Mouse (Mus musculus) neural tube, embryonic 12.5 days (tissue): ENCODE measurements around the gene Lrig2. TPM values are rescaled to one million over a fixed set of nuclear protein-coding genes. Genes with fewer than 3 reads are reported as not detected.
A peak's percentile ranks its signal among the peaks of the same experiment; 100 is the strongest.

Source experiments
- ATAC-seq: fragments of 200-750 bp; cut with Nextera tagmentation; 2 replicates; pipeline ENCODE4 v1.8.0; 2017; ENCODE audit warnings: low read depth, mild to moderate bottlenecking, moderate TSS enrichment, moderate library complexity; ENCODE audit not compliant: low FRiP score
- H3K27ac ChIP-seq: fragments of 300-500 bp; sonication (generic); 2 replicates; pipeline ENCODE4 v1.5.1; 2016
- H3K27me3 ChIP-seq: fragments of 300-500 bp; sonication (generic); replicated peaks from 2 replicates; pipeline ENCODE4 v1.6.1; 2016; ENCODE audit warnings: mild to moderate bottlenecking
- H3K36me3 ChIP-seq: fragments of 300-500 bp; sonication (generic); 2 replicates; pipeline ENCODE4 v1.6.1; 2016; ENCODE audit warnings: mild to moderate bottlenecking
- H3K4me1 ChIP-seq: fragments of 300-500 bp; sonication (generic); 2 replicates; pipeline ENCODE4 v1.6.1; 2016
- H3K4me2 ChIP-seq: fragments of 300-500 bp; sonication (generic); replicated peaks from 2 replicates; pipeline ENCODE4 v1.6.1; 2016; ENCODE audit warnings: mild to moderate bottlenecking
- H3K4me3 ChIP-seq: fragments of 300-500 bp; sonication (generic); 2 replicates; pipeline ENCODE4 v1.5.1; 2016
- H3K9ac ChIP-seq: fragments of 300-500 bp; sonication (generic); 2 replicates; pipeline ENCODE4 v1.6.1; 2016; ENCODE audit warnings: mild to moderate bottlenecking
- H3K9me3 ChIP-seq: fragments of 300-500 bp; sonication (generic); 2 replicates; pipeline ENCODE4 v1.6.1; 2016; ENCODE audit warnings: mild to moderate bottlenecking
- WGBS: fragments of 180-500 bp; shearing (Covaris S2); methylation state at CpG from one replicate; pipeline ENCODE4 v1.1.7; 2016; 5-methylcytosine and 5-hydroxymethylcytosine counted together
- polyA plus RNA-seq: library from polyadenylated mRNA; unstranded; fragments of >200 nt; fragmentation: Nextera tagmentation; extraction: Ambion mirVana; gene quantifications from 2 replicates; pipeline ENCODE4 v1.2.1, GENCODE M21; 2016

Lrig2 gene
- polyA plus RNA-seq, 1 experiment from 2014 or later: 30.9 TPM

DNA sequence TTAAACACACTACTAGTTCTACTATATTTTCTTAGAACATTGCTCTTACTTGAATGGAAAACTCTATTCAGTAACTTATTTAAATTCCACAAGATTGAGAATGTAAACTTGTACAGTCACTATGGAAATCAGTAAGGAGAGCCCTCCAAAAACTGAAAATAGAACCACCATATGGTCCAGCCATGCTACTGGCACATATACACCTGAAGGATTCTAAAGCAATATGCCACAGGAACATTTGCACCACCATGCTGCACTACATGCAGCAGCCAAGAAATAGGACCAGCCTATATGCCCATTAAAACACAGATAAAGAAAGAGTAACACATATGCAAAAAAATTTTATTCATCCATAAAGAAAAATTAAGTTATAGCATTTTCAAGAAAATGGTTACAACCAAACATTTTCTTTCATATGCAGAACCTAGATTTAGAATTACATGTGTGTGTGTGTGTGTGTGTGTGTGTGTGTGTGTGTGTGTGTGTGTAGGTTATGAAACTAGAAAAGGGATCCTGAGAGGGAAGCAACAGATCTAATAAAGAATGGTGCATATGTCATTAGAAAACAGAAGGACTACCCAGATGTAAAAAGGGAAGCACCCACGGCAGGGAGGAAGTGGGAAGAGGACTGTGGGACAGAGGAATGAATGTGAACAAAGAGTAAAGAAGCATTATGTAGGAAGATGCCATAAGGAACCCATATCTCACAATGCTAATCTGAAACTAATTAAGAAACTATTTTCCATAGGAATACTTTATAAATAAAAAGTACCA lies 30.6 kb downstream of the Lrig2 start:
- WGBS: 82% methylated on average over 1 of the region's 1 CpGs

DNA sequence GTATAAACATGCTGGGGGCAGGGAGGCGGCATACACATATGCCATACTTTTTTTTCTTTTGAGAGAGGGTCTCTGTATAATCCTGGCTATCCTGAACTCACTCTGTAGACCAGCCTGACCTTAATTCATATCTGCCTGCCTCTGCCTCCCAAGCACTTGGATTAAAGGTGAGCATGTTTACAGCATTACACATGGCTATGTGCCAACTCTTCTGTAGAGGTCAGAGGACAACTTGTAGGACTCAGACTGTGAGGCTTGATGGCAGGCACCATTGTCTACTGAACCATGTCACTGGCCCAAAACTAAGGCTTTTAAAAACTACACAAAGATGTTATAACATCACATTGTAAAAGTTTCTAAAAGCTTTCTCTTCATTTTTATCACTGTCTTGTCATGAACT lies 33.7 kb downstream of the Lrig2 start:
- H3K4me2 ChIP-seq: no peak overlapping the region
- H3K4me3 ChIP-seq: no peak overlapping the region
- H3K9ac ChIP-seq: no peak overlapping the region
- no peak for ATAC-seq
- H3K4me1 ChIP-seq: no peaks in the 10 kb centered on the region
- 95% methylated on average over 1 of the region's 1 CpGs for WGBS
- H3K36me3 ChIP-seq: peaks cover 38% of the 10 kb centered on the region
- H3K9me3 ChIP-seq: no peaks in the 10 kb centered on the region
- H3K27ac ChIP-seq: no peak overlapping the region
- no peaks in the 10 kb centered on the region for H3K27me3 ChIP-seq

More for the DNA sequence above, 30.6 kb downstream of the Lrig2 start:
- Histone ChIP-seq H3K9me3 (no peaks in the 10 kb centered on the region), H3K4me3 (no peak overlapping the region), H3K36me3 (peaks cover 36% of the 10 kb centered on the region), H3K27ac (no peak overlapping the region), H3K4me2 (no peak overlapping the region), H3K9ac (no peak overlapping the region), H3K27me3 (no peaks in the 10 kb centered on the region), H3K4me1 (no peaks in the 10 kb centered on the region)
- no peak for ATAC-seq

DNA sequence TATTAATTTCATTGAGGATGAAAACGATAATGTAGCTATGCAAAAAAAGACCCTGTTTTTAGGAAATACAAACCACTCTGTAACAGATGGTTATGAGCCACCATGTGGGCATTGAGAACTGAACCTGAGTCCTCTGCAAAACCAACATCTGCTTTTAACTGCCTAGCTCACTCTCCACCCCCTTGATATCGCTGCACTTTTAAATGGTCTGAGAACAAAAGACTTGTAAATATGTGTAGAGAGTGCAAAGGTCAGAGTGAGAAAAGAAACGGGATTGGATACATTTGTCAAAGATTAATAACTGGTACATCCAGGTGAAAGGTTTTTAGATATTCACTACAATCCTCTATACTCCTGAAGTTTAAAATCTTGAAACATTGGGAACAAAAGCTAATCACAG lies 42.3 kb downstream of the Lrig2 start:
- no peak for ATAC-seq
- no peak overlapping the region for H3K27ac ChIP-seq
- no peaks in the 10 kb centered on the region for H3K4me1 ChIP-seq
- H3K9me3 ChIP-seq: no peaks in the 10 kb centered on the region
- H3K4me3 ChIP-seq: no peak overlapping the region
- WGBS: 57% methylated on average over 3 of the region's 3 CpGs
- no peak overlapping the region for H3K9ac ChIP-seq
- H3K27me3 ChIP-seq: no peaks in the 10 kb centered on the region
- H3K36me3 ChIP-seq: peaks cover 33% of the 10 kb centered on the region
- no peak overlapping the region for H3K4me2 ChIP-seq

DNA sequence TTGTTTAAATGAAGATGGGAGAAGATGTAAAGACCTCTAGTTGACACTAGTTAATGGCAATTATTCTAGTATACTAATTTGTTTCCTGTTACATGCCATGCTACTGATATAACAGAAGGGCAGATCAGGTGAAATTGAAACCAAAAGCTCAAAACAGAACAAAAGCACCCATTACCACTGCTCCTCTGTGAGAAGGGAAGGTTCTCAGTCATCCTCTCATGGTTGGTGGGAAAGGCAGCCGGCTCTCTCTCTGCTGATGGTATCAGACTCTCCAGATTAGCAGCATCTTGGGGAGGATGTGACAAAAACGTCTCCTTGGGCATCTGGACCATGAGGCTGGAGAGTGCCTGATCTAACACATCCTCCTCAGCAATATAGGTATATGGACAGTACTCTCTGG lies 50.5 kb downstream of the Lrig2 start:
- H3K27me3 ChIP-seq: no peaks in the 10 kb centered on the region
- ATAC-seq: no peak
- H3K27ac ChIP-seq: no peak overlapping the region
- H3K9me3 ChIP-seq: no peaks in the 10 kb centered on the region
- no peak overlapping the region for H3K9ac ChIP-seq
- no peaks in the 10 kb centered on the region for H3K4me1 ChIP-seq
- H3K4me2 ChIP-seq: no peak overlapping the region
- WGBS: 78% methylated on average over 2 of the region's 2 CpGs
- no peak overlapping the region for H3K4me3 ChIP-seq
- peaks cover 86% of the 10 kb centered on the region for H3K36me3 ChIP-seq

DNA sequence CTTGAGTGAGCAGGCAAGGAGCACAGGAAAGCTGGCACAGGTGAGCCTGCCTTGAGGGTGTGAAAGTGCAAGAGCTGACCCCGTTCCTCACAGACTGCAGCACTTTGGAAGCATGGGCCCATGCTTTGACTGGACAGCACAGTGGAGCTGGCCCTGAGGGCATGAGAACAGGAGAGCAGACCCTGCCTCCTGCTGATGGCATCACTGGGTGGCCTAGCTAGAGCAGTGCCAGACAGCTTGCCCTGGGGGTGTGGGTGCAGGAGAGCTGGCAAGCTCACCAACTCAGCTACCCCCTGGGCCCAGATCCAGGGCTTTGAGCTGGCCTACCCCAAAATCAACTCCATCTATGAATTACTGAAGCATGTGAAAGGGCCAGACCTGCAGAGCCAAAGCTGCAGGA lies 53.1 kb downstream of the Lrig2 start:
- Histone ChIP-seq H3K27ac (no peak overlapping the region), H3K9me3 (no peaks in the 10 kb centered on the region), H3K4me2 (no peak overlapping the region), H3K9ac (no peak overlapping the region), H3K4me1 (no peaks in the 10 kb centered on the region), H3K4me3 (no peak overlapping the region), H3K27me3 (no peaks in the 10 kb centered on the region), H3K36me3 (peaks cover 79% of the 10 kb centered on the region)
- no peak for ATAC-seq
- 93% methylated on average over 1 of the region's 1 CpGs for whole genome bisulfite sequencing

DNA sequence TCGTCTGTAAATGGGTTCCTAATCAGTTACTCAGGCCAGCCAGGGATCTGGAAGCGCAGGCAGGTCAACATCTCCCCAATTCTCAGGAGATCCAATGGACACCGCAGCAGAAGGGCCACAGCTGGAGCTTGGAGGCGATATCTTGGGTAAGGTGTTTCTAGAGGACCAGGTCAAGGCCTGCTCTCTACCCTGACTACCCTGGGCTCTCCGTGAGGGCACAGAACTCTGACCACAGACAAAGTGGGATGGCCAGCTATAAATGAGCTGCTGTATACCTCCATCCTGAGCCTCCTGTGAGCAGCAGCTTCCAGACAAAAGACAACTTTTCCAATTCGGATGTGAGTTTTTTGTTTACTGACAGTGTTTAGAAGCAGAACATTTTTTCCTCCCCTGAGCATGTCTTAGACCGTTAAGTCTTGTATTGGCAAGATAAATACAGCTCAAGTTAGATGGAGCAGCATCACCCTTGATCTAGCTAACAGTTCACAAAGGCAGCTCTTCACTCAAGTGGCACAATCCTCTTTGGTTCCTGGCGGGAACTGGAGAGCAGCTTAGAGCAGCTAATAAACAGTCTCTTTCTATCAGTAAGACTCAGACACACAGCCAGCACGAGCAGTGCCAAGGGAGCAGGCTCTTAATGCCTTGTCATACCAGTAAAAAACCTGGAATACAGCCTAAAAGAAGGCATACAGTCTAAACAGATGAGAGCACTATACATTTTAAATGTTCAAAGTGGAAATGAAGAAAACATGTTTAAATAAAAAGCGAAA lies 56.0 kb downstream of the Lrig2 start:
- H3K4me2 ChIP-seq: no peak overlapping the region
- H3K9ac ChIP-seq: no peak overlapping the region
- WGBS: 88% methylated on average over 10 of the region's 10 CpGs
- ATAC-seq: no peak
- peaks cover 58% of the 10 kb centered on the region for H3K36me3 ChIP-seq
- H3K4me1 ChIP-seq: no peaks in the 10 kb centered on the region
- no peak overlapping the region for H3K4me3 ChIP-seq
- no peak overlapping the region for H3K27ac ChIP-seq
- H3K9me3 ChIP-seq: no peaks in the 10 kb centered on the region
- H3K27me3 ChIP-seq: no peaks in the 10 kb centered on the region

DNA sequence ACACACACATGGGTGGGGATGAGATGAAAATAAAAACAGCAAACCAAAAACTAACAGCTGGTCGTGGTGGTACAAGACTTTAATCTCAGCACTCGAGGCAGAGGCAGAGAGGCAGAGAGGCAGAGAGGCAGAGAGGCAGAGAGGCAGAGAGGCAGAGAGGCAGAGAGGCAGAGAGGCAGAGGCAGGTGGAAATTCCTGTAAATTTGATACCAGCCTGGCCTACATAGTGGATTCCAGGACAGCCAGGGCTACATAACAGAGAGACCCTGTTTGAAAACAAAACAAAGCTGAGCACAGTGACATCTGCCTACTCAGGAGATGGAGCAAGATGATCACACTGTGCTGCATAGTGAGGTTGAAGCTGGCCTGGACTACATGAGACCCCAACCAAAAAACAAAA lies 64.5 kb downstream of the Lrig2 start:
- WGBS: 78% methylated on average over 2 of the region's 2 CpGs
- H3K27ac ChIP-seq: no peak overlapping the region
- H3K4me2 ChIP-seq: no peak overlapping the region
- H3K9ac ChIP-seq: no peak overlapping the region
- no peak overlapping the region for H3K4me3 ChIP-seq
- no peaks in the 10 kb centered on the region for H3K27me3 ChIP-seq
- H3K4me1 ChIP-seq: no peaks in the 10 kb centered on the region
- no peaks in the 10 kb centered on the region for H3K36me3 ChIP-seq
- H3K9me3 ChIP-seq: no peaks in the 10 kb centered on the region
- ATAC-seq: no peak

DNA sequence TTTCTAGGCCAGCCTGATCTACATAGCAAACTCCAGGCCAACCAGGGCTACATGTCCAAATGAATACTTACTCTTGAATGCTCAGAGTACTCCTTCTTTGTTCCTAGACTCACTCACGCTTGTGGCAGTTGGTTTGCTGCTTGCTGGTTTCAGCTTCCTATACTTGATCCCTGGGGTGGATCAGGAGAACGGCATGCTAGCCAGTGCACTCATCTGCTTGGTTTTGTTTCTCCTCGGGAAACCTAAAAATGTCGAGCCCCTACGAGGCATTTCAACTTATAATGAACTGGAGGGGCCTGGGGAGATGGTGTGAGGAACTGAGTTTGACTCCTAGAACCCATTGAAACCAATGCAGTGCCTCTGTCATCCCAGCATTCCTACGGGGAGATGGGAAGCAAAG lies 65.0 kb downstream of the Lrig2 start:
- Histone ChIP-seq H3K9ac (no peak overlapping the region), H3K4me2 (no peak overlapping the region), H3K36me3 (no peaks in the 10 kb centered on the region), H3K9me3 (no peaks in the 10 kb centered on the region), H3K4me1 (0 out of 2 replicates have a peak, but pooled peaks cover 3% of the 10 kb centered on the region), H3K4me3 (no peak overlapping the region), H3K27ac (no peak overlapping the region), H3K27me3 (no peaks in the 10 kb centered on the region)
- ATAC-seq: no peak
- WGBS: 87% methylated on average over 6 of the region's 6 CpGs

DNA sequence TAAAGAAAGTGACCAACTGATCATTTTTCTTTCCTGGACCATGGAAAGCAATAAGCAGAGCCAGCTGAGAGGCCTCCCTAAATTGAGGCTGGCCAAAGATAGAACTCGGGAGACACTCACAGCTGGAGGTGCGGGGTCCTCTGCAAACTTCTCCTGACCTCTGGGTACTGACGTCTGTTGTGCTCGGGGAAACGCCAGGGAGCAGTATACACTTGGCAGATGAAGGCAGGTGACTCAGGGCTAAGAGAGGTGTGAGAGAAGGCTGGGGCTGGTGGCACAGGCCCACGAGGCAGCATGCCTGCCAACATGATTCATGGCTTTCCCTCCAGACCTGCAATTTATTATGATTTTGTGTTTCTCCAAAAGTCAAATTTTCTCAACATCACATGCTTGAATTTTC lies 66.1 kb downstream of the Lrig2 start:
- H3K4me3 ChIP-seq: no peak overlapping the region
- H3K9ac ChIP-seq: no peak overlapping the region
- 0 out of 2 replicates have a peak, but pooled peaks cover 3% of the 10 kb centered on the region for H3K4me1 ChIP-seq
- no peaks in the 10 kb centered on the region for H3K27me3 ChIP-seq
- no peaks in the 10 kb centered on the region for H3K36me3 ChIP-seq
- ATAC-seq: no peak
- 49% methylated on average over 6 of the region's 6 CpGs for WGBS
- H3K4me2 ChIP-seq: no peak overlapping the region
- H3K9me3 ChIP-seq: no peaks in the 10 kb centered on the region
- no peak overlapping the region for H3K27ac ChIP-seq

DNA sequence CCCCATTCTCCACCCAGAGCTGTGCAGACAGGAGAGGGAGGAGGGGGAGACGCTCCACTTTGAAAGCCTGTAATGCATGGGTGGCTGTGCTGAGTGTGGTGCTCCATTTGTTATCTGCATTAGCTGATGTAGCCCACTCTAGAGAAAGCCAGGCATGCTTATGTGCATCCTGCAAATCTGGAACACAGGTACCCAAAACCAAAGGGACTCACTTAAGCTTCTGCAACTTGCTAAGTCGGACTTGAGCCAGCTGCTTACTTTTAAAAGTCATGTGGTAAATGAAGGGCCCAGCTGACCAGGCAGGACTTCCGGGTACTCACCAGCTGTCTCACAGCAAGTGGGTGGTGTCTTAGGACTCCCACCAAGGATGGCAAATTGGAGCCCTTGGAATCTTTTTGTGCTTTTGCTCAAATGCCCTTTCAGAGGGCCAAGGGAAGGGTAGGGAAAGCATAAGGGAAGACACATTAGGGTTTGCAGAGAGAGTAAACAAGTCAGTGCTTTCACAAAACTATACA lies 66.7 kb downstream of the Lrig2 start:
- 67% methylated on average over 3 of the region's 3 CpGs for WGBS
- no peak overlapping the region for H3K27ac ChIP-seq
- no peaks in the 10 kb centered on the region for H3K36me3 ChIP-seq
- 0 out of 2 replicates have a peak, but pooled peaks cover 3% of the 10 kb centered on the region for H3K4me1 ChIP-seq
- no peaks in the 10 kb centered on the region for H3K9me3 ChIP-seq
- no peak overlapping the region for H3K9ac ChIP-seq
- no peaks in the 10 kb centered on the region for H3K27me3 ChIP-seq
- no peak overlapping the region for H3K4me3 ChIP-seq
- no peak for ATAC-seq
- H3K4me2 ChIP-seq: no peak overlapping the region

DNA sequence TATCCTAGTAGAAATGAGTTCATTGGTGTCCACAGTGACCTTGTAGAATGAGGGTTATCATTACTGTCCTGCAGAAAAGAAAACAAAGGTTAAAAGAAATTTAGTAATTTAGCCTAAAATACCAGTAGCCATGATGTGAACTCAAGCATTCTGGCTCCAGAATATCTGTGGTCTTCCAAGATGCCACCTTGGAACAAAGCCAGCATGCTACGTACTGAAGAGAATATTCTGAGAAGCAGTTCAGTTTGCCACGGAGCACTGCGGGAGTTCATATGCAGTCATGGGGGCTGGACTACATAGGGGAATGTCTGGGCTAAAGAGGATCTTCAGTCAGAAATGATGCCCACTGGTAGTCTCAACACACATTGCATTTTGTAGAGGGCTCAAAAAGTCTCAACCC lies 67.6 kb downstream of the Lrig2 start:
- Histone ChIP-seq H3K9ac (no peak overlapping the region), H3K4me3 (no peak overlapping the region), H3K4me1 (0 out of 2 replicates have a peak, but pooled peaks cover 3% of the 10 kb centered on the region), H3K27ac (no peak overlapping the region), H3K36me3 (no peaks in the 10 kb centered on the region), H3K27me3 (no peaks in the 10 kb centered on the region), H3K9me3 (no peaks in the 10 kb centered on the region), H3K4me2 (no peak overlapping the region)
- no peak for ATAC-seq
- 88% methylated on average over 3 of the region's 3 CpGs for WGBS

DNA sequence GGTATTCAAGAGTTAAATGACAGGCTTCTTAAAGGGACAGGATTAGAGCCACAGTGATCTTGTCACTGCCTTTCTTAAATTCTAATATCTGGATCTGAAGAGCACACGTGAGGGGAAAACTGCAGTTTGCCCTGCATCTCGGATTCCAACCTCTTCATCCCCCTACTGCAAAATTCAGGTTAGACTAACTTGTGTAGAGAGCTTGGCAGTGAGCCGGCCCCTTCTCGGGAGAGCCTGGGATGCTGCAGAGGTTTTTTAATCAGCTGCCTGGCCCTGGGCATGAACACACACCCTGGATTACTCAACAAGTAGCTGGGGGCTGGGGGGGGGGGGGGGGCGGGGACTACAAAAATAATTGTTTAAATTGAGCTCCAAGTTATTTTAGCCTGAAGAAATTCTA lies 69.4 kb downstream of the Lrig2 start:
- no peak overlapping the region for H3K27ac ChIP-seq

More for the DNA sequence above, 69.4 kb downstream of the Lrig2 start:
- ATAC-seq: peak; percentile 42; the same call in 1 of the 2 replicates
- no peaks in the 10 kb centered on the region for H3K9me3 ChIP-seq
- H3K4me3 ChIP-seq: no peak overlapping the region
- no peak overlapping the region for H3K9ac ChIP-seq
- peak overlapping the region; percentile 50 for H3K4me2 ChIP-seq
- H3K36me3 ChIP-seq: no peaks in the 10 kb centered on the region
- 0 out of 2 replicates have a peak, but pooled peaks cover 3% of the 10 kb centered on the region for H3K4me1 ChIP-seq
- no peaks in the 10 kb centered on the region for H3K27me3 ChIP-seq
- WGBS: 34% methylated on average over 5 of the region's 5 CpGs
